Mouse (Mus musculus) heart, postnatal 10 days (tissue): ENCODE results near the gene Tmem26. TPM values are rescaled to one million over a fixed set of nuclear protein-coding genes. Genes with fewer than 3 reads are reported as not detected.
A peak's percentile ranks its signal among the peaks of the same experiment; 100 is the strongest.
"Not testable (repeated sequence)": the region's sequence is repeated elsewhere in the genome, so short reads cannot be mapped to it uniquely, and the experiment has no call there.

Experiments used
- DNase-seq, 2 experiments: peaks; one replicate each; pipeline ENCODE4 v3.0.0; 2021
- intact Hi-C: fragments of 180-260 bp; cut with DNase I; formaldehyde crosslinking; loops from one replicate; pipeline ENCODE4 v1.15.1; 2025
- total RNA-seq, 2 experiments: library from RNA; stranded (reverse); gene quantifications; 2 replicates each; pipeline ENCODE4 v1.2.3; 2021

Tmem26 gene
- total RNA-seq, 2 experiments from 2014 or later: 0.67 to 0.99 TPM

DNA sequence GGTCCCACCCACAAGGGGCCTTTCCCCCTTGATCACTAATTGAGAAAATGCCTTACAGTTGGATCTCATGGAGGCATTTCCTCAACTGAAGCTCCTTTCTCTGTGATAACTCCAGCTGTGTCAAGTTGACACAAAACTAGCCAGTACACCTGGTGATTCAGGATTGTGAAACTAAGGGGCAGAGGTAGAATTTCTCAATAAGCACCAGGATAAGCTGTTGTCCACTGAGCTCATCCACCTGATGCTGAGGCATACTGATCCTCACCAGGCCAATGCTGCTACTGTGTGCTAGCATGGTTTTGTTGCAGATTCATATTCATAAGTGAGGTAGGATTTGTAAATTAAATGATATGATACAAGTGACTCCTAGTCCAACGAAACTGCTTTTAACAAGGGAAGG is 15.5 kb downstream of the Tmem26 start:
- DNase-seq, intact Hi-C loops: not testable (repeated sequence)

DNA sequence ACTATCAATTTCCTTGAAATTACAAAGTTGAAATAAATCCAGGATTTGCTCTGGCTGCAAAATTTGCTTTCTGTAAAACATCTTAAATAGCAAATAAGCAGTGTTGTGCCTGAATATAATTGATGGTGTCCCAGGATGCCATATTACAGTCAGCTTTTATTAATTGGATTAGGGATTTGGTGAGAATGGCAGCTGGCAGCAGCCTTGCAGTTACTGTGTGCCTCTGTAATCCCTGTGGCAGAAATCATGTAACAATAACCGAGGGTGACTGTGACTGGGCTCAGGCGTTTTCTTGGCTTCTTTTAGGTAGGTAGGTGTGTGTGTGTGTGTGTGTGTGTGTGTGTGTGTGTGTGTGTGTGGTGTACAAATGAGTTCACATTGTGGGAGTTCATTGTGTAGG is 16.8 kb downstream of the Tmem26 start:
- intact Hi-C loops: no loop called here

DNA sequence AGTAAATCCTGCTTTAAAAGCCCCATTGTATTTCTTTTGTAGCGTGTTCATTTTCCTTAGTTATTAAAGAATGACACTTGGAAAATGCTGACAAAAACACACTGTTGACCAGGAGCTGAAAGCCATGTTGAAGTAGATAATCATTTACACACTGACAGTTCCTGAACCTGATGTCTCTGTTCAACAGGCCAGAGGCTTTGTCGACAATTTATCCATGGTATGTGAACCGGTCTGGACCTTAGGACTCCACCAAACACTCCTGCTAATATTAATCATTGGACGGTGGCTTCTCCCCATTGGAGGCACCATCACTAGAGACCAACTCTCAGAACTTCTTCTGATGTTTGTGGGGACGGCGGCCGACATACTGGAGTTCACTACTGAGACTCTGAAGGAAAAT is 27.5 kb downstream of the Tmem26 start:
- intact Hi-C loops: no loop called here

More for the DNA sequence above, 16.8 kb downstream of the Tmem26 start:
- DNase-seq: no peak

DNA sequence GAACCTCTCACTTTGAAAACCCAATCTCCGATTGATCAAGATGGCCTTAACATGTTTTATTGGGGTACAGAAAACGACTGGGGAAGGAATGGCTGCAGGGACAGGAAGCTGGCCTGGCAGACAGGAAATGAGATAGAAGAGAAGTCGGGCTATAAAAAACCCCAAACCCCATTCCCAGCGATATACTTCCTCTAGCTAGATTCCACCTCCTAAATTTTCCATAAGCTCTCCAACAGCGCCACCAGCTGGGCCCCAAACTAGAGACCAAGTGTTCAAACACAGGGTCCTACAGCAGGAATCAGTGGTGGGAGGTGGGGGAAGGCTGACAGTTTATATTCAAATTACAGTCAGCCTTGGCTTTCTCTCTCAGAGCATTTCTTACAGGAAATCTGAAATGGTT is 35.8 kb downstream of the Tmem26 start:
- DNase-seq: peak; percentile 22 to 29
- intact Hi-C loops: no loop called here

More for the DNA sequence above, 27.5 kb downstream of the Tmem26 start:
- DNase-seq: no peak

DNA sequence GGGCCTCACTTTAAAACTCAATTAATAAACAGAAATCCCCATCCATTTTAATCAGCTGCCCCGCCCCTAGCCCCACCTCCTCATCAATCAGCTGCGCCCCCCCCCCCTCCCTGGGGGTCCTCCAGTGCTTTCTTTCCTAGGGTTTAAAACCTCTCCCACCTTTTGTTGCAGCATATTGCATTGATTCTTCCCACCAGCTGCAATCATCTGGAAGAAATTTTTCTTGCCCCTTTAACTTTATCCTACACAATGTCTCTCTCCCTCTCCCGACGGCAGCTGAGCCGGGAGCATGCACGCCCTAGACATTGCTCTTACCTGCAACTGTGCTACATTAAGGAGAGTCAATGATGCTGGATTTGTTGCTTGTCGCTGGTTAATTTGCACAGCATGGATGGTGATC is 36.3 kb downstream of the Tmem26 start:
- intact Hi-C loops: no loop called here

DNA sequence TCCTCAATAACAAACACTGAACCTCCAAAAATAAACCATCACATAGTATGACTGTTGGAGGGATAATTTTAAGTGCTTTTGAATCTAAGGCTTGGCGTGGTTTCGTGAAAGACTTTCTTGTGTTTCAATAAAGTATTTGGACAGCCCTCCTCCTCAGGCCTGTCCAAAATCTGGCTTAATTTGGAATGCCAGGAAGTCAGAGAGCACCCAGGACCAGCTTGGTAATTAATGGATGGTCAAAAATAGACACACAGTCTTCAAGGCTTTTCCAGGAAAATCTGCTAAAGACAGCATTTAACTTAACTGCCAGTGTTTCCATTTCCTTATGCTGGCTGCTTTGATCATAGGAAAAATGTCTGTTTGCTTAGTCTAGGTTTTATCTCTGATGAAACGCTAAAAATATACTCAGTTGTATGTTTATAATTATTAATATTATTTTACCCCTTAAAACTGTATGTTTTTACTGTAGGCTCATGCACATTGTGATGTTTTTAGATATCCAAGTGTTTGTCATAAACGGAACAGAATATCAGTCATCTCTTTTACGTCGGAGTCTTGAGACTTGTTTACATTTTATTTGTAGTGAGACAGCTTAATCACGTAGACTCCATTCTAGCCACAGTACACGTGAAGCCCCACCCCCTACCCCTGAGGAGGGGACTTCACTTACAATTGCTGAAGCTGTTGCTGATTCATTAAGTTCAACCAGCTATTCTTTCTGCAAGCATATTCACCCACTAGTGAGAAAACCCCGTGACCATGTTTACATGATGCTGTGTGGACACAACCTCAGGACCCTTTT is 57.8 kb downstream of the Tmem26 start:
- DNase-seq: no peak
- intact Hi-C loops: no loop called here

More for the DNA sequence above, 36.3 kb downstream of the Tmem26 start:
- no peak for DNase-seq

DNA sequence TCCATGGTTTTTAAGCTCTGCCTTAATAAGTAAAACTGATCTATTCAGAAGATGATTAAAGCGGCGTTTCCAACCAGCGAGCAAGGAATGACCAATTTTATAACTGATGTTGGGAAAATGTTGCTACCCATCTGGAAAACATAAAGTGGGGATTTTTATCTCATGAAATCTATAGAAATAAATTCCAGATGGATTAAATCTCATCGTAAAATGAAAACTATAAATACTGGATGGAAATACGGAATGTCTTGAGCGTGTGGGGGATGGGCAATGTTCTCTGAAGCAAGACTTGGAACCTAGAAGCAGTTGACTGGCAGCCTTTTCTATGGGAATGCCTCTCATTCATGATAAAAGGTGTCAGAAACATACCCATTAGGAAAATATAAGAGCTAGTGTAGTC is 59.3 kb downstream of the Tmem26 start:
- intact Hi-C loops: no loop called here

DNA sequence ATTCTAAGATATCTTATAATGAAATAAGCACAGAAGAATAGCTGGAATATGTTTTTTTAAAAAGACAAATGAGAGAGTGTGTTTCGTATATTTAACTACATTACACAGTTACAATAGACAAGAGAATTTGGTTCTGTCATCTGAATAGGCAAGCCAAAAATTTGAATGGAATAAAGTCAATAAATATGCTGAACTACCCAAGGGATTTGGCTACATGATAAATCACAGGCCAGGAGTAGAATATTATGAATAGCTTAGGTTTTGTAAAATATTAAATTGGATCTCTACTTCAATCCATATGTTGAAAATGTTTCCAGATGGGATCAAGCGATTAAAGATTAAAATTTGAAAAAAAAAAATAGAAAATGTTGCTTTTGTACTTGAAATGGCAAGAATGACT is 60.4 kb downstream of the Tmem26 start:
- intact Hi-C loops: no loop called here
- DNase-seq: no peak

More for the DNA sequence above, 59.3 kb downstream of the Tmem26 start:
- no peak for DNase-seq

DNA sequence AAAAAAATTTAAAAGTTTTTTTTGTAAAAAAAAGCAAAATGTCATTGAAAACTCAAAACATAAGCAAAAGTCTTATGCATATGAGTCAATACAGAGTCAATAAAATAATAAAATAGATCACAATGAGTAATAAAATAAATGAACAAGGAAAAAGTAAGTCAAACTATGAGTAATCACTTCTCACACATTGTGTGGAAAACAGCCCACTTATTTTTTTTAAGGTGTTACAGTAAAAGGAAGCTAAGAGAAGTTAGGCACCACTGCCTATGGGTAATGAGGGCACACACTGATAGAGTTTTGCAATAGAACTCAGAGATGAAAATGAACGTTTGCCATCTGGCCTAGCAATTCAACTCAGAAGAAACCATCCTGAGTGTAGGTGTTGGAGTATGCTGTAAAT is 61.0 kb downstream of the Tmem26 start:
- no peak for DNase-seq

DNA sequence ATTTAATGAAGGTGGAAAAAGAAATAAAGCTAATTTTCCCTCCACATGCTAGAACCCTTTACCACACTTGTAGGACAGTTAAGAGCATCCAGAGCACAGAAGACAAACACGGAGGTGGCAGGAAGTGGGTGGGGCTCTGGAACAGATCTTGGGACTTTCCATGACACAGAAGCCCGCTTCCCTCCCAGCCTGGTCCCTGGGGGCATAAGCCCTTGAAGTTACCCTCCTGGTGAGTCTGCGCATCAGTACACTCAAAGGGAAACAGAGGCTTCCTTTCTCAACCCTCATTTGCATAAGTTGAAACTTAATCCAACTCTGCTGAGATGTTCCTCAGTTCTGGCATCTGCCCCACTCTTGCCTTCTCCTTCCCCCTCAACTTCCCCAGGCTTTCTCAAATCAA is 72.0 kb downstream of the Tmem26 start:
- intact Hi-C loops: no loop called here
- peak; percentile 65 to 73 for DNase-seq

More for the DNA sequence above, 61.0 kb downstream of the Tmem26 start:
- intact Hi-C loops: no loop called here

DNA sequence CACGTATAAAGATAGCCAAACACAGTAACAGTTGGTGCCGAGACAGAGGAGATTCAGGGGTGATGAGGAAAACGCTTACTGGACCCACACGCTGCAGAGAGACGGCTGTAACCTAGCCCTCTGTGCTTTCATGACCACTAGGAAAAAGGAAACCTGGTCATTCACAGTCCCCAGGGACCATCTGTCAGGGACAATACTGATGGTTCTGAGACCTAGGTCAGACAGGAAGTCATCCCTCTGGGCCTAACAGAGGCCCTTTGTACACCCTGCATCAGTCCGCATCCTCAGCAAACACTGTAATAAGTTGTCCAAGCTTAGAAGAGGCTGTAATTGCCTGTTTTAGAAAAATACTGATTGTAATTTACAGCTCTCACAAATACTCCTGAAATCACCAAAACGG is 76.4 kb downstream of the Tmem26 start:
- intact Hi-C loops: no loop called here

DNA sequence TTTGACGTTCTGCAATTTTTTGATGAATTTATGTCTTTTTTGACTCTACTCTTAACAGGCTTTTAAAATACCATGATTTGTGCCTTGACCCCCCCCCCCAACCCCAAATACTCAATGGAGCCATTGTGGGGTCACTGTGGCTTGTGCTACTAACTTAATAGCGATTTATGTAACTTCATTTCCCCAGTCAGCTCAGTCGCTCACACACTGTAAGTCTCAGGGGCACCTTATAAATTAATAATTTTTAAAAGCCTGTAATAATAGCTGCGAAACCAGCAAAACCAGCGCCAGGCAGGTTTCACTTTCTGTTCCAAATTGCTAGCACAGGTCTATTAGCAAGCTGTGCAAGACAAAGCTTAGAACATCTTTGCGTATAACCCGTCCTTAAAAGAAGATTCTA is 76.9 kb downstream of the Tmem26 start:
- no peak for DNase-seq
- intact Hi-C loops: no loop called here

More for the DNA sequence above, 76.4 kb downstream of the Tmem26 start:
- DNase-seq: no peak

DNA sequence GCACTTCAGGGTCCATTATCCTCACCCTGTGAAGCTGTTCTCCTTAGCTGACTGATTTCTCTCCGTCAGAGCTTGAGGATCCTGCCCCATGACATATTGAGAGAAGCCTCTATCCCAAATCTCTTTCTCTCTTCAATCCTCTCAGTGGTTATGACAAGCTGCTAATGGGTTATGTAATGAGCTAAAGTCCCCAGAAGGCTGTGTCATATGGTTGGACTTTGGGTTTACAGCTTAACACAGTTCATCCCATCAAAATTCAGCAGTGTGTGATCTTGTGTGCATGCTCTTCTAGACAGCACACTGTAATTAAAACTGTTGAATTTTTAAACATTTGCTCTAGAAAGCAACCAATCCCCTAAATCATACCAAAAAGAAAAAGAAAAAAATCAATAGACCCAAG is 82.9 kb downstream of the Tmem26 start:
- intact Hi-C loops: no loop called here
- DNase-seq: no peak

DNA sequence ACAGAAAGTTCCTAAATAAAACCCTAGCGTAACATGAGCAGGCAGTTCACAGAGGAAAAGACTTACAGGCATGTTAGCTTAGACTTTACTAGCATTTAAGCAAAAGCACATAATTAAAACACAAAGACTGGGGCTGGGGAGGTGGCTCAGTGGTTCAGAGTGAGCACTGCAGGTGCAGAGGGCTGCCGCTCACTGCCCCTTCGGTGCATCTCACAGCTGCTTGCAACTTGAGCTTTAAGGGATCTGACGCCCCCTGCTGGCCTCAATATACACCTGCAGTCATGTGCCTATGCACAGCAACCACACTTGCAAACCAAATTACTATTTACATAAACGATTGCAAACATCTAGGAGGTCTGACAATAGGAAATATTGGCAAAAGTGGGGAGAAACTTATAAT is 87.5 kb downstream of the Tmem26 start:
- no peak for DNase-seq
- intact Hi-C loops: no loop called here

DNA sequence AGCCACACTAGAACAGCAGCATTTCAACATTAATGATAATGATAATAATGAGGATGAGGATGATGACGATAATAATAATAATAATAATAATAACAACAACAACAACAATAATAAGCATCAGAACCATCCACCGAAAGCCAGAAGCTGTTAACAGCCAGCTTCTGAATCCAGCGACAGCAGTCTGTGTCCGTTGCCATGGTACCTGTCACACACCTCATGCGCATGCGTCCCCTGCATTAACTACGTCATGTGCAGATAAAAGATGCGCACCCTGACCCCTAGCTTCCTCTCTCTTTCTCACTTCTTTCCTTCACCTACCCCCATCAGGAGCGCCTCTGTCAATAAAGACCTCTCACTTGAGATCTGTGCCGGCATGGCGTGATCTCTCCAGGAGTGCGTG is 89.3 kb downstream of the Tmem26 start:
- DNase-seq: no peak
- intact Hi-C loops: no loop called here

DNA sequence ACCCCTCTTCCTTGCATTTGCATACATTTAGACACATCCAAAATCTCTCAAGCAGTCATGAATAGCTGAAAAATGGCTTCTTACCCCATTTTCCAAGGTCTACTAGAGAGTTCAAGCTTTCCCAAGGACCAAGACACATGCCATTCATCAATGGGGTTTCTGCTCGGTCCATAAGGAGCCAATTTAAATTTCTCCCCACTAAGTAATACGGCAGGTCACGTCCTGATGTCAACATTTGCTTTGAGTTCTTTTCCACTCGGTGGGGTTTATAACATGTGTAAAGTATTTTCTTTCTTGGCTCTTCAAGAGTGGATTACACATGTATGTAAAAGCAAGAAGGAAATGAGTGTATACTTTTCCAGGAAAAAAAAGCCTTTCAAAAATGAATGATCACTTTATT is 93.8 kb downstream of the Tmem26 start:
- intact Hi-C loops: no loop called here
- DNase-seq: no peak

DNA sequence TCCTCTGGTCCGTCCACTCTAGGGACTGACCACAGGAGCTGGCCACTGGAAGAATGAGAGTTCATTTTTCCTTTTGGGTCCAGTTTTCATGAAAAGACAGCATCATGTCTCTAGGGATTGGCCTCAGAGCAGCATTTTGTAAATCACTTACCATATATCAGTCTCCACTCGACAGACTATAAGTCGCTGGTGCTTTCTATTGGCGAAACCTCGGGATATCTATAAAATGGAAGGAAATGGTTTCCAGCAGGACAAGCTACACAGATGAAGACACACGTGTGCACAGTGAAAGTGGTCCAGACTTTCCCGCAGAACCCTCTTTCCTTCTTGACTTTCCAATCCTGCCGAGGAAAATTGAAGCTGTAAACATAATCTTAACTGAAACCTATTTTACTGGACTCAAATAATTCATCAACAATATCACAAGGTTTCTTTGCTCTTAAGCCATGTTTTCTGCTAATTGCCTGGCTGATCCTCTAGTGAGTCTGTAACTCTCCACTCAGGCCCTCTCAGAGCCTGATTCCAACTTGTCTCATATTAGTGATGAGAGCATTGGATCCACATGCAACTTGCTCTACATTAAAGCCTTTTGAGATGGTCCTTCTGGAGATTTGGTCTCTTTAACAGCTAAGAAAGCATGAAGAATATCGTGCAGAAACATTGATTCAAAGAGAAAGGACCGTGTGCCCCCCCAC is 94.8 kb downstream of the Tmem26 start:
- DNase-seq: no peak
- intact Hi-C loops: no loop called here

DNA sequence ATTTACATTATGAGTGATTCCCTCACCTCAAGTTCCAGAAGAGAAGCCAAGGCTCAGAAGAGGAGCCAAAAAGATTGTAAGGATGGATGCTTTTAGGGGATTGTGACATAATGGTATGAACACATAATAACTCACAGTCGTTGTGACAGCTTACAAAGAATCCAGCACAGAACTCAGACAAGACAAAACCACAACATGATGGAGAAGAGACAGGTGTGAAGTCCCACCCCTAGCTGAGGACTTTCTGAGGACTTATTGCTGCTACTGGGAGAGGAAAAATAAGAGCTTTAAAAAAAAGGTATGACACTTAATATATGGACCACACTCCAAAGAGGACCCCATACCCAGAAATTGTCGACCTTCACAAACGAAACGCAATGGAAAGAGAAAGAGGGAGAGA is 101.1 kb downstream of the Tmem26 start:
- no peak for DNase-seq
- intact Hi-C loops: no loop called here
